Mouse (Mus musculus): ENCODE results near the gene Hmgb1. TPM values are rescaled to one million over a fixed set of nuclear protein-coding genes. Genes with fewer than 3 reads are reported as not detected.

The Hmgb1 gene
- polyA plus RNA-seq, 1 experiment, result 110 TPM

- H3K9ac ChIP-seq (ENCODE audit: low read depth, poor library complexity, severe bottlenecking), result peak overlapping the region; percentile 100
- peak overlapping the region; percentile 23 for H3K27ac ChIP-seq (ENCODE audit: insufficient read depth, low read length)
- peak overlapping the region; percentile 59 for H3K4me3 ChIP-seq (ENCODE audit: low read depth, low read length)
- TF ChIP-seq EP300 (IDR thresholded peaks at IDR 0.05; ENCODE audit: insufficient read depth, low read depth, low read length) (no peak), POLR2A (IDR thresholded peaks at IDR 0.05; ENCODE audit: insufficient read depth, low read length) (peak; percentile 90)
- no peaks in the 10 kb centered on the region for H3K9me3 ChIP-seq (replicated peaks; ENCODE audit: control insufficient read depth, insufficient read depth, low read length, poor library complexity, severe bottlenecking)
- no peaks in the 10 kb centered on the region for H3K4me1 ChIP-seq (ENCODE audit: control insufficient read depth, insufficient read depth, low read length)
- no peaks in the 10 kb centered on the region for H3K27me3 ChIP-seq (ENCODE audit: control insufficient read depth, insufficient read depth, low read length, poor library complexity, severe bottlenecking)
- H3K36me3 ChIP-seq (ENCODE audit: control insufficient read depth, insufficient read depth, low read length, poor library complexity, severe bottlenecking), result peaks cover 22% of the 10 kb centered on the region
Observed at GRCm38 (mm10) chr5:149052421-149053338, 131.6 kb downstream of the Hmgb1 start.

- Histone ChIP-seq H3K27ac (ENCODE audit: insufficient read depth, low read length) (no peak overlapping the region; the same call in 1 of the 2 replicates), H3K9ac (ENCODE audit: low read depth, poor library complexity, severe bottlenecking) (peak overlapping the region; percentile 100), H3K27me3 (ENCODE audit: control insufficient read depth, insufficient read depth, low read length, poor library complexity, severe bottlenecking) (no peaks in the 10 kb centered on the region), H3K9me3 (replicated peaks; ENCODE audit: control insufficient read depth, insufficient read depth, low read length, poor library complexity, severe bottlenecking) (no peaks in the 10 kb centered on the region), H3K4me3 (ENCODE audit: low read depth, low read length) (peak overlapping the region; percentile 87), H3K4me1 (ENCODE audit: control insufficient read depth, insufficient read depth, low read length) (no peaks in the 10 kb centered on the region), H3K36me3 (ENCODE audit: control insufficient read depth, insufficient read depth, low read length, poor library complexity, severe bottlenecking) (peaks cover 23% of the 10 kb centered on the region)
- TF ChIP-seq CTCF (IDR thresholded peaks at IDR 0.05; ENCODE audit: low read depth, low read length), result no peak
- TF ChIP-seq POLR2A (IDR thresholded peaks at IDR 0.05; ENCODE audit: insufficient read depth, low read length), result no peak
- TF ChIP-seq EP300 (IDR thresholded peaks at IDR 0.05; ENCODE audit: insufficient read depth, low read depth, low read length), result no peak
Observed at GRCm38 (mm10) chr5:149051571-149052420, 132.5 kb downstream of the Hmgb1 start.

- TF ChIP-seq CTCF (IDR thresholded peaks at IDR 0.05; ENCODE audit: low read depth, low read length), result no peak
- no peak for TF ChIP-seq POLR2A (IDR thresholded peaks at IDR 0.05; ENCODE audit: insufficient read depth, low read length)
- no peak for TF ChIP-seq EP300 (IDR thresholded peaks at IDR 0.05; ENCODE audit: insufficient read depth, low read depth, low read length)
- Histone ChIP-seq H3K9me3 (replicated peaks; ENCODE audit: control insufficient read depth, insufficient read depth, low read length, poor library complexity, severe bottlenecking) (no peaks in the 10 kb centered on the region), H3K36me3 (ENCODE audit: control insufficient read depth, insufficient read depth, low read length, poor library complexity, severe bottlenecking) (peaks cover 29% of the 10 kb centered on the region), H3K27me3 (ENCODE audit: control insufficient read depth, insufficient read depth, low read length, poor library complexity, severe bottlenecking) (no peaks in the 10 kb centered on the region), H3K27ac (ENCODE audit: insufficient read depth, low read length) (no peak overlapping the region; the same call in 1 of the 2 replicates), H3K4me3 (ENCODE audit: low read depth, low read length) (peak overlapping the region; percentile 87), H3K4me1 (ENCODE audit: control insufficient read depth, insufficient read depth, low read length) (no peaks in the 10 kb centered on the region), H3K9ac (ENCODE audit: low read depth, poor library complexity, severe bottlenecking) (peak overlapping the region; percentile 100)
Observed at GRCm38 (mm10) chr5:149051194-149051570, 133.1 kb downstream of the Hmgb1 start.

- peak overlapping the region; percentile 100 for H3K9ac ChIP-seq (ENCODE audit: low read depth, poor library complexity, severe bottlenecking)
- no peaks in the 10 kb centered on the region for H3K4me1 ChIP-seq (ENCODE audit: control insufficient read depth, insufficient read depth, low read length)
- no peaks in the 10 kb centered on the region for H3K27me3 ChIP-seq (ENCODE audit: control insufficient read depth, insufficient read depth, low read length, poor library complexity, severe bottlenecking)
- no peak overlapping the region for H3K27ac ChIP-seq (ENCODE audit: insufficient read depth, low read length)
- H3K9me3 ChIP-seq (replicated peaks; ENCODE audit: control insufficient read depth, insufficient read depth, low read length, poor library complexity, severe bottlenecking), result no peaks in the 10 kb centered on the region
- H3K4me3 ChIP-seq (ENCODE audit: low read depth, low read length), result peak overlapping the region; percentile 87
- no peak for TF ChIP-seq CTCF (IDR thresholded peaks at IDR 0.05; ENCODE audit: low read depth, low read length)
- no peak for TF ChIP-seq EP300 (IDR thresholded peaks at IDR 0.05; ENCODE audit: insufficient read depth, low read depth, low read length)
- no peak for TF ChIP-seq POLR2A (IDR thresholded peaks at IDR 0.05; ENCODE audit: insufficient read depth, low read length)
- peaks cover 34% of the 10 kb centered on the region for H3K36me3 ChIP-seq (ENCODE audit: control insufficient read depth, insufficient read depth, low read length, poor library complexity, severe bottlenecking)
Observed at GRCm38 (mm10) chr5:149050588-149051160, 133.6 kb downstream of the Hmgb1 start.

GRCm38 (mm10) chr5:149049435-149049834 is 134.9 kb downstream of the Hmgb1 start:
- Histone ChIP-seq H3K36me3 (ENCODE audit: control insufficient read depth, insufficient read depth, low read length, poor library complexity, severe bottlenecking) (peaks cover 37% of the 10 kb centered on the region), H3K4me1 (ENCODE audit: control insufficient read depth, insufficient read depth, low read length) (no peaks in the 10 kb centered on the region), H3K27me3 (ENCODE audit: control insufficient read depth, insufficient read depth, low read length, poor library complexity, severe bottlenecking) (no peaks in the 10 kb centered on the region), H3K9me3 (replicated peaks; ENCODE audit: control insufficient read depth, insufficient read depth, low read length, poor library complexity, severe bottlenecking) (no peaks in the 10 kb centered on the region), H3K4me3 (ENCODE audit: low read depth, low read length) (no peak overlapping the region), H3K27ac (ENCODE audit: insufficient read depth, low read length) (no peak overlapping the region), H3K9ac (ENCODE audit: low read depth, poor library complexity, severe bottlenecking) (no peak overlapping the region)
- no peak for TF ChIP-seq EP300 (IDR thresholded peaks at IDR 0.05; ENCODE audit: insufficient read depth, low read depth, low read length)
- no peak for TF ChIP-seq POLR2A (IDR thresholded peaks at IDR 0.05; ENCODE audit: insufficient read depth, low read length)
- TF ChIP-seq CTCF (IDR thresholded peaks at IDR 0.05; ENCODE audit: low read depth, low read length), result no peak
